Mouse (Mus musculus) adrenal gland (tissue): ENCODE data around the gene Gusb.

ENCODE experiments used
- intact Hi-C: fragments of 180-260 bp; cut with DNase I; formaldehyde crosslinking; loops from one replicate; pipeline ENCODE4 v1.15.1; 2025

Gusb gene

DNA sequence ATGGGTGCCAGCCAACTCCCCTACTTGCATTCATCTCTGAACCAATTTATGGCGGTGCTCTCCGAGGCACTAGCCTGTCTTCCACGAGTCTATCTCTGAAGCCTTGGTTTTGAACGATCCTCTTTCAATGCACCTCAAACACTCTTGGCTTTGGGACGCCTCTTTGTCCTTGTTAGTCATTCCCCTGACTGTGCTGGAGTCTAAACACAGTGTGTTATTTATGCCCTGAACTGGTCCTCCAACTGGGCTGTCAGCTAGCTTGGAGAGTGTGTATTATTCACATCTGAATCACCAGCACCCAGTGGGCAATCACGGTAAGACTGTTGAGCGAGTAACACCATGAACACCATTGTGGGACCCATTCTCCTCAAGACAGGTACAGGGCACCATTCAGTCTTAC is 24.8 kb upstream of the Gusb start:
- intact Hi-C loops, result no loop called here

GRCm38 (mm10) chr5:130027134-130027533 is 24.3 kb upstream of the Gusb start:
- intact Hi-C loops, result no loop called here

GRCm38 (mm10) chr5:130023767-130024539 is 21.1 kb upstream of the Gusb start:
- intact Hi-C loops, result loop anchor here (2.0 to 5.0 kb wide), 2 partner anchors 15 to 113 kb away; no protein-coding TSS in a partner anchor

GRCm38 (mm10) chr5:130023067-130023766 is 20.4 kb upstream of the Gusb start:
- intact Hi-C loops, result loop anchor here (2.0 to 5.0 kb wide), 2 partner anchors 16 to 114 kb away; no protein-coding TSS in a partner anchor

GRCm38 (mm10) chr5:130022366-130022765 is 19.5 kb upstream of the Gusb start:
- intact Hi-C loops, result loop anchor here (2.0 to 5.0 kb wide), 2 partner anchors 16 to 115 kb away; no protein-coding TSS in a partner anchor

GRCm38 (mm10) chr5:130021361-130021966 is 18.6 kb upstream of the Gusb start:
- intact Hi-C loops, result loop anchor here (5.0 kb wide), 1 partner anchor 116 kb away; no protein-coding TSS in a partner anchor

GRCm38 (mm10) chr5:130019461-130019860 is 16.6 kb upstream of the Gusb start:
- intact Hi-C loops, result no loop called here

GRCm38 (mm10) chr5:130015104-130015503 is 12.3 kb upstream of the Gusb start:
- intact Hi-C loops, result no loop called here

GRCm38 (mm10) chr5:130010961-130011360 is 8.1 kb upstream of the Gusb start:
- intact Hi-C loops, result no loop called here

GRCm38 (mm10) chr5:130009784-130010183 is 6.9 kb upstream of the Gusb start:
- intact Hi-C loops, result loop anchor here (5.0 kb wide), 1 partner anchor 33 kb away; no protein-coding TSS in a partner anchor

DNA sequence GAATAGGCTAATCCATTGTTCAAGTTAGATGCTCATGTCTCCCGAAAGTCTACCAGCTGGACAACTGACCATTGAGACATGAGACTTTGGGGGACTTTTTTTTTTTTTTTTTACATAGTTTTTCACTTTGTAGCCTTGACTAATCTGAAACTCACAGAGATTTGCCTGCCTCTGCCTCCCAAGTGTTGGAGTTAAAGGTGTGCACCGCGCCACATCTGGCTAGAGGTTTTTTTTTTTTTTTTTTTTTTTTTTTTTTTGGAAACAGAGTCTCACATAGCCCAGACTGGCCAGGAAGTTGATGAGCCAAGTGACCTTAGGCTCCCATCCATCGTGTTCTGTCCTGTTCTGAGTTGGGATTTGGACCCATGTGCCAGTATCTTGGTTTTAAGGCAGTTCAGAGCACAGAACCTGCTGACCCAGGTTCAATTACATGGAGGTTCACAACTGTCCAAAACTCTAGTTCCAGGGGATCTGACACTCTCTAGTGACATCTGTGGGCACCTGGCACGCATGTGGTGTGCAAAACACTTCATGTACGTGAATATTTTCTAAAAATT is 5.3 kb upstream of the Gusb start:
- intact Hi-C loops, result loop anchor here (5.0 kb wide), 1 partner anchor 34 kb away; no protein-coding TSS in a partner anchor

- intact Hi-C loops, result loop anchor here (5.0 kb wide), 1 partner anchor 35 kb away; no protein-coding TSS in a partner anchor
Observed at GRCm38 (mm10) chr5:130007344-130007743, 4.5 kb upstream of the Gusb start.

- intact Hi-C loops, result loop anchor here (5.0 kb wide), 1 partner anchor 159 kb away; no protein-coding TSS in a partner anchor
Observed at GRCm38 (mm10) chr5:130003229-130003628, 380 bp upstream of the Gusb start.

GRCm38 (mm10) chr5:130001356-130001987 is 1.4 kb downstream of the Gusb start:
- intact Hi-C loops, result loop anchor here (5.0 kb wide), 1 partner anchor 161 kb away; no protein-coding TSS in a partner anchor

DNA sequence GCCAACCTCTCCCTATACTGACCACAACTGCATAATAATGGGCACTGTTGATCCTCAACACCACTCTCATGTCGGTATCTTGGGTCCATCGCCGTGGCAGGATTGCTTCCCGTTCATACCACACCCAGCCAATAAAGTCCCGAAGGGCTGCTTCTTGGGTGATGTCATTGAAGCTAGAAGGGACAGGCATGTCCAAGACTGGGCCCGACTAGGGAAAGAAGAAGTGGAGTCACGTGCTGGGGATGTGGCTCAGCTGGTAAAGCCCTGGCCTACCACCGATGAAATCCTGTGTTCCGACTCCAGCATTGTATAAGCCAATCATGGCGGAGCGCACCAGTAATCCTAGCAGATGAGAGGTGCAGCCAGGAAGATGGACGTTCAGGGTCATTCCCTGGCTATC is 2.1 kb downstream of the Gusb start:
- intact Hi-C loops, result loop anchor here (5.0 kb wide), 1 partner anchor 162 kb away; no protein-coding TSS in a partner anchor

- intact Hi-C loops, result loop anchor here (5.0 to 10.0 kb wide), 2 partner anchors 54 to 82 kb away; partner anchors contain the start of gene Vkorc1l1
Observed at GRCm38 (mm10) chr5:129999097-129999496, 3.8 kb downstream of the Gusb start.

DNA sequence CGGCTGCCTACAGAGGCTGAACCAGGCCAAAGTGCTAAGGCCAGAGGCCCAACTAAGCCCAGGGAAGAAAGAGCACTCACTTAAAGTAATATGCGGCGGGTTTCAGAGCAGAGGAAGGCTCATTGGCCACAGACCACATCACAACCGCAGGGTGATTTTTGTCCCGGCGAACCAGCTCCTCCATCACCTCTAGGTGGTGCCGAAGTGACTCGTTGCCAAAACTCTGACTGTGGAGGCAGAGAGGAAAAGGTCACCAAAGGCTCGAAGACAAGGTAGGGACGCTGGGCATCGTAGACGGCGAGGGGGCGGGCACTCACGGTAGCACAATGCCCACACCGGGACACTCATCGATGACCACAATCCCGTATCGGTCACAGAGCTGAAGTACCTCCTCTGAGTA is 5.1 kb downstream of the Gusb start:
- intact Hi-C loops, result loop anchor here (5.0 to 10.0 kb wide), 2 partner anchors 53 to 80 kb away; partner anchors contain the start of gene Vkorc1l1

DNA sequence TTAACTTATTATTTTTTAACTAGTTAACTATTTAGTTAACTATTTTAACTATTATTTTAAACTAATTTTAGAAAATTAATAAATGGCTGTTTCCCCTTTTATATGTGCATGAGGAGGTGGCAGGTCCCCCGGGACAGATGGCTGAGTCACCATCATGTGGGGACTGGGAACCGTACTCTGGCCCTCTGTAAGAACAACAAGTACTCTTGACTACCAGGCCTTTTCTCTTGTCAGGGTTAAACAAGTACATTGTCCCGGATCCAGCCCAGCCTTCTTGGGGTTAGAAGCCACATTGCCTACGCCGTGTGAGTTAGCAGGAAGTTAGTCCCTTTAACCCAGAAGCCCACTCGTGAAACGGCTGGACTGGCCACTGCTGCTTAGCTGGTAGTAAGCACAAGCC is 7.9 kb downstream of the Gusb start:
- intact Hi-C loops, result loop anchor here (5.0 to 10.0 kb wide), 2 partner anchors 50 to 78 kb away; partner anchors contain the start of gene Vkorc1l1

- intact Hi-C loops, result loop anchor here (10.0 kb wide), 1 partner anchor 49 kb away; the partner anchor contains the start of gene Vkorc1l1
Observed at GRCm38 (mm10) chr5:129993374-129993773, 9.5 kb downstream of the Gusb start.

DNA sequence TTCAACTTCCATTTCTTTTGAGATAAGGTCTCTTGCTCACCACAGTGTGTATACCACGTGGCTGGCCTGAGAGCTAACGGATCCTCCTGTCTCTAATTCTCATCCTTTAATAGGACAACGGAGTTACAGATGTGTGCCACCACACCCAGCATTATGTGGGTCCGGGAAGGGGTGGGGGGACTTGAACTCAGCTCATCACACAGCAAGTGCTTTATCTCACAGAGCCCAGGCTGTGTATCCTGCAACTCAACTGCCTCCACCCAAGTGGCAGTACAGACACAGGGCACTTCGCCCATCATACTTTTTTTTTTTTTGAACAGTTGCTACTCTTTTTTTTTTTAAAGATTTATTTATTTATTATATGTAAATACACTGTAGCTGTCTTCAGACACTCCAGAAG is 11.0 kb downstream of the Gusb start:
- intact Hi-C loops, result loop anchor here (10.0 kb wide), 1 partner anchor 47 kb away; the partner anchor contains the start of gene Vkorc1l1
